Mouse (Mus musculus): Measurements from ENCODE around the gene Map3k21.

DNA sequence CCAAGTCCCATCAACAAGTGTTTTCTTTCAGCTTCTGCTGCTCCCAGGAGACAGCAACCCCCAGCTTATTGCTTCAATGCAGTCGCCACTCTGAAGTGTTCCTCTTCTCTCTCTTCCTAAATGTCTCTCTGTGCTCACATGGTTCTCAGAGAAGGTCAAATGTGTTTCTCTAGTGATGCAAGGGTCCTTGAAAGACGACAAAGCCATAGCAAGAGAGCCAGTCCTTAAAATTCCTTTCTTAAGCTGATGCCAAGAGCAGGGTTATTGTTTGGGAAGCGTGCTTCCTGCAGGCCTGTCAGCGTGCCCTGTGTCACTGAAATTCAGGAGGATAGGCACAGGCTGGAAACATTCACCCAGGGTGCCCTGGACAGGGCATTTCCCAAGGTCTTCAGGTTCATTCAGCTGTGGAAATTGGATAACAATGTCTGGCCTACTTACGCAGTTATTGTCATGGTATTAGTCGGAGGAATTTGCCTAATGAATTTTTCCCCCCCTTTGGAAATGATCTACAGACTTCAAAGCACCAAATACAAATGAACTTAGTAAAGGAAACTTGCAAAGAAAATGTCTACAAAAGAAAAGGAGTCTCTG lies 76.8 kb downstream of the Map3k21 start:
- TF ChIP-seq POLR2AphosphoS2 (IDR thresholded peaks at IDR 0.05; ENCODE audit: low read depth, low read length): no peak
- TF ChIP-seq POLR2A (IDR thresholded peaks at IDR 0.05; ENCODE audit: low read depth, low read length): no peak
- TF ChIP-seq ZKSCAN1 (IDR thresholded peaks at IDR 0.05; ENCODE audit: borderline replicate concordance, low read depth, low read length): no peak
- no peak for TF ChIP-seq MAFK (IDR thresholded peaks at IDR 0.05; ENCODE audit: insufficient replicate concordance, low read length)
- no peak for TF ChIP-seq EP300 (IDR thresholded peaks at IDR 0.05; ENCODE audit: low read length)
